Mouse (Mus musculus): ENCODE results near the gene Prph. TPM values are rescaled to one million over a fixed set of nuclear protein-coding genes. Genes with fewer than 3 reads are reported as not detected.

Gene Prph
- polyA plus RNA-seq, 1 experiment from 2014 or later = 0.82 TPM

DNA sequence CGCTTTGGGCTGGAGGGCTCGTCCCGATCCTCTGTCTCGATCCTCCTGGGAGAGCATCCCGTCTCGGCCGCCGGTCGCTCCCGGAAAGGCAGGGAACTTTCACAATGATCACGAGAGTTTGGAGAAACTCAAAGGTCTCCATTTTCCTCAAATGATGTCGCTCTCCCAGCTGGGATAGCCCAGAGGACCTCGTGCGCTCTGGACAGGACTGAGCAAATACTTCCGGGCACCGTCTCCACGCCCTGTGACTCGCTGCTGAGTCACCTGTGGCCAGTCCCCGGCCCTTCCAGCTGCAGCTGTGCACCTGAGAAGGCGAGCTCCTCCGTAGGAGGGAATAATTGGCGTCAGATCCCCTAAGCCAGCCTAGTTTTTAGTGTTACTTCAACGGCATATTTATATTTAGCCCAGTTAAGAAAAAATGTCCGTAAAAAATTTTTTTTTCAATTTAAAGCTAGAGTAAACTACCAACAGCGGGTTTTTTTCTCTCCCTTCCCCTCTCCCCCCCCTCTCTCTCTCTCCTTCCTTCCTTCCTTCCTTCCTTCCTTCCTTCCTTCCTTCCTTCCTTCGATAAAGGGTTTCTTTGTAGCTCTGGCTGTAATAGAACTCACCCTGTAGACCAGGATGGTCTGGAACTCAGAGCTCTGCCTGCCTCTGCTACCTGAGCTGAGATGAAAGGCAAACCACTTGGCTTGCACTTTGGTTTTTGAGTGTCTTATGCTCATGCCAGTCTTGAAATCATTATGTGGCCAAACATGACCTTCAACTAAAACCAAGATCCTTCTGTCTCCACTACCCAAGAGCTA, 24.2 kb upstream of the Prph start:
- H3K4me3 ChIP-seq (replicated peaks; ENCODE audit: low read depth, low read length) = peak overlapping the region; percentile 60
- no peak for TF ChIP-seq CTCF (IDR thresholded peaks at IDR 0.05; ENCODE audit: low read depth)
- peak; percentile 69 for DNase-seq (ENCODE audit: low spot score)
- peak overlapping the region; percentile 73 for H3K4me2 ChIP-seq (ENCODE audit: low read length)
- H3K9me3 ChIP-seq (replicated peaks; ENCODE audit: low read length) = no peaks in the 10 kb centered on the region
- H3K27me3 ChIP-seq (ENCODE audit: insufficient read depth, low read length) = no peaks in the 10 kb centered on the region
- 7% methylated on average over 26 of the region's 26 CpGs for WGBS
- H3K36me3 ChIP-seq (ENCODE audit: insufficient read depth, low read length) = peaks cover 12% of the 10 kb centered on the region; the same call in 1 of the 2 replicates
- peak overlapping the region; percentile 92 for H3K27ac ChIP-seq
- H3K9ac ChIP-seq (ENCODE audit: low read depth, low read length) = peak overlapping the region; percentile 70
- peak; percentile 72 for ATAC-seq (replicated peaks; ENCODE audit: low FRiP score, low read depth)
- H3K4me1 ChIP-seq (replicated peaks; ENCODE audit: insufficient read depth, low read length) = peaks cover 26% of the 10 kb centered on the region

DNA sequence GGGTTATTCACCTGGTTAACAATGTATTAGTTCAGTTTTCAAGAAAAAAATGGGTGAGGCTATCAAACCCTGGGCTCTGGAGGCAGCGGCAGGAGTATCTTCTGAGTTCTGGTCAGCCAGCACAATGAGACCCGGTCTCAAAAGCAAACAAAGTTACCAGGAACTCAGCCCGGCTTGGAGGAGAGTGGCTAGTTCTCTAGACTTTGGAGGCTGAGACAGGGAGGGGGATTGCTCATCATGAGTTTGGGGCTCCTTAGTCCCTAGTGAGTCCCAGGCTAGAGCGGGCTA, 23.6 kb upstream of the Prph start:
- Histone ChIP-seq H3K4me2 (ENCODE audit: low read length) (peak overlapping the region; percentile 73), H3K36me3 (ENCODE audit: insufficient read depth, low read length) (peaks cover 16% of the 10 kb centered on the region; the same call in 1 of the 2 replicates), H3K9ac (ENCODE audit: low read depth, low read length) (peak overlapping the region; percentile 70; the same call in 1 of the 2 replicates), H3K9me3 (replicated peaks; ENCODE audit: low read length) (no peaks in the 10 kb centered on the region), H3K4me3 (replicated peaks; ENCODE audit: low read depth, low read length) (peak overlapping the region; percentile 60), H3K4me1 (replicated peaks; ENCODE audit: insufficient read depth, low read length) (peaks cover 26% of the 10 kb centered on the region), H3K27me3 (ENCODE audit: insufficient read depth, low read length) (no peaks in the 10 kb centered on the region), H3K27ac (0 out of 2 replicates have a peak overlapping the region, but pooled peaks have one; percentile 92)
- 64% methylated on average over 4 of the region's 4 CpGs for WGBS
- no peak for TF ChIP-seq CTCF (IDR thresholded peaks at IDR 0.05; ENCODE audit: low read depth)
- ATAC-seq (replicated peaks; ENCODE audit: low FRiP score, low read depth) (no peak), DNase-seq (ENCODE audit: low spot score) (no peak)

DNA sequence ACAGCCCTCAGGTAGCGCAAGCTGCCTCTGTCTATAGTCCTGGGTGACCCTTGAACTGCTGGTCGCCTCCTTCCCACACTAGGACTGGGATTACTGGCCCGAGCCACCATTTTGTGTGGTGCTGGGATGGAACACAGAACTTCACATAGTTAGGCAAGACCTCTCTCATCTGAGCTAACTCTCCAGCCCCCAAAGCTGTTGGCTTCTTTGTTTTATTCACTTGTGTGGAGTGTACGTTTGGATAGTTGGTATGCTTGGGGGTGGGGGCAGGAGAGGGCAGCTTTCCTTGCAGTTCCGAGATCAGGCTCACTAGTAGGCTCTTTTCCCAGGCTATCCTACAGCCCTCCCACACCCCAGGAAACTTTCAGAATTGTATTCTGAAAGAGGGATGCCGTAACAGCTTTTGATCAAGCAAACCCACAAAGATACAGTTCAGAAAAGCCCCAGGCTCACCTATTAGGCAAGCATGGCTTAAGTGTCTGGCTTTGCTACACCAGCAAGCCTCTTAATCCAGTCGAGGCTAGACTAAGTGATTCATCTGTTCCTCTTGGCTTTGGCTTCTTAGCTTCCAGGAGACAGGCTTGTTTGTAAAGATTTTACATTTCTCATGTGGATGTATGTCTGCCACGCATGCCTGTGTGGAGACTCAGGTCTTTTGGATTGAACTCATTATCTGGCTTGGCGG, 22.8 kb upstream of the Prph start:
- ATAC-seq (replicated peaks; ENCODE audit: low FRiP score, low read depth) (no peak), DNase-seq (ENCODE audit: low spot score) (no peak)
- H3K4me2 ChIP-seq (ENCODE audit: low read length) = peak overlapping the region; percentile 73
- peaks cover 26% of the 10 kb centered on the region for H3K4me1 ChIP-seq (replicated peaks; ENCODE audit: insufficient read depth, low read length)
- peak overlapping the region; percentile 76 for H3K27ac ChIP-seq
- peak overlapping the region; percentile 51 for H3K9ac ChIP-seq (ENCODE audit: low read depth, low read length)
- no peak for TF ChIP-seq CTCF (IDR thresholded peaks at IDR 0.05; ENCODE audit: low read depth)
- no peaks in the 10 kb centered on the region for H3K9me3 ChIP-seq (replicated peaks; ENCODE audit: low read length)
- H3K27me3 ChIP-seq (ENCODE audit: insufficient read depth, low read length) = no peaks in the 10 kb centered on the region
- peaks cover 21% of the 10 kb centered on the region; the same call in 1 of the 2 replicates for H3K36me3 ChIP-seq (ENCODE audit: insufficient read depth, low read length)
- 59% methylated on average over 9 of the region's 9 CpGs for WGBS
- H3K4me3 ChIP-seq (replicated peaks; ENCODE audit: low read depth, low read length) = peak overlapping the region; percentile 24

DNA sequence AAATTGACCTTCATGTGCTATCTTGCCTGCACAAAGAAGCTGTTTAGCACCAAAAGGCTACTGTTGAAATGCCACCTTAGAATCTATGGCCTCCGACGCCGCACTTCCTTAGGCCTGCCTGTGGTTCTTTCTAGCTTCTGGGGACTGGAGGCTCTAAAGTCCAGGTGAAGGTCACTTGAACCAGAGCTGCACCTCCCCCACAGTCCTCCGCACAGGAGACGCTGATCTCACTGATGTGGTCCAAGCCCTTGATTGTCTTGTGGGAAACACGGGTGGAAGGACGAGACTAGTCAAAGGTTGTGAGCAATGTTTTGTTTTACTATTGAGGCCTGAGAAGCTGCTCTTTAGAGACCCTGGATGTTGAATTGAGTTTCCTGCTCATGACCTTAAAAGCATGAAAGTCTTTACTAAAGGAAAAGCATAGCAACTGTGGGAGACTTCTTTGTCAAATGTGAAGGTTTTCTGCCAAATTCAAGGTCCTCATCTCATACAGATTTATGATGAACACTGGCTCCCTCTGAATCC, 22.2 kb upstream of the Prph start:
- WGBS = 22% methylated on average over 7 of the region's 7 CpGs
- Histone ChIP-seq H3K27ac (peak overlapping the region; percentile 76), H3K9me3 (replicated peaks; ENCODE audit: low read length) (no peaks in the 10 kb centered on the region), H3K4me3 (replicated peaks; ENCODE audit: low read depth, low read length) (peak overlapping the region; percentile 24), H3K9ac (ENCODE audit: low read depth, low read length) (peak overlapping the region; percentile 51), H3K4me1 (replicated peaks; ENCODE audit: insufficient read depth, low read length) (peaks cover 26% of the 10 kb centered on the region), H3K36me3 (ENCODE audit: insufficient read depth, low read length) (peaks cover 21% of the 10 kb centered on the region; the same call in 1 of the 2 replicates), H3K27me3 (ENCODE audit: insufficient read depth, low read length) (no peaks in the 10 kb centered on the region), H3K4me2 (ENCODE audit: low read length) (peak overlapping the region; percentile 73)
- no peak for ATAC-seq (replicated peaks; ENCODE audit: low FRiP score, low read depth)
- no peak for TF ChIP-seq CTCF (IDR thresholded peaks at IDR 0.05; ENCODE audit: low read depth)
- no peak for DNase-seq (ENCODE audit: low spot score)

DNA sequence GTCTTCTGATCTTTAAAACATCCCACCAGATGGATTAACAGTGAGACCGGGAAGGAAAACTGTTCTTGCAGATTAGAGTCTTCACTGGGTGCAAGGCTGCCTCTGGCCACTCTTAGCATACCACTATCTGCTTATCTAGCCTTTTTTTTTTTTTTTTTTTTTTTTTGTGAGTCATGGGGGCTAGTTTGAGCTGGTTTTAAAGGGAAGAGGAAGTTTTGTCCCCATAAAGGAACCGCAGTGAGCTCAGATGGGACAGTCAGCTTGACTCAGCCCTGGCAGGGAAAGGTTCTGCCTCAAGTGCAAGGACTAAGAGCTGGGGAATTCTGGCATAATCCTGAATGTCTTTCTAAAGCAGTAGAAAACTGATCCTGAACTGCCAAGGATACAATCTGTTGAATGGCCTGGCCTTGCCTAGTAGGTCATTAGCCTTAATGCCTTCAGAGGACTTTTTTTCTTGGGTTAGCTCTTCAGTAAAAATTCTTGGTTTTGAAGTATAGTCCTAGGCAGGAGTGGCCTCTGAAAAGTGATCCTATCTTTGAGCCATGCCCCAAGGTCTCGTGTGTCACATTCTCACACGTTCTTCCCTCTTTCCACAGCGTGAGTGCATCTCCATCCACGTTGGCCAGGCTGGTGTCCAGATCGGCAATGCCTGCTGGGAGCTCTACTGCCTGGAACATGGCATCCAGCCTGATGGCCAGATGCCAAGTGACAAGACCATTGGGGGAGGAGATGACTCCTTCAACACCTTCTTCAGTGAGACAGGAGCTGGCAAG, 21.3 kb upstream of the Prph start:
- Histone ChIP-seq H3K36me3 (ENCODE audit: insufficient read depth, low read length) (peaks cover 25% of the 10 kb centered on the region; the same call in 1 of the 2 replicates), H3K9me3 (replicated peaks; ENCODE audit: low read length) (no peaks in the 10 kb centered on the region), H3K4me3 (replicated peaks; ENCODE audit: low read depth, low read length) (no peak overlapping the region), H3K27me3 (ENCODE audit: insufficient read depth, low read length) (no peaks in the 10 kb centered on the region), H3K4me1 (replicated peaks; ENCODE audit: insufficient read depth, low read length) (peaks cover 26% of the 10 kb centered on the region), H3K27ac (peak overlapping the region; percentile 76), H3K4me2 (ENCODE audit: low read length) (peak overlapping the region; percentile 73; the same call in 1 of the 2 replicates), H3K9ac (ENCODE audit: low read depth, low read length) (no peak overlapping the region)
- TF ChIP-seq CTCF (IDR thresholded peaks at IDR 0.05; ENCODE audit: low read depth) = no peak
- ATAC-seq (replicated peaks; ENCODE audit: low FRiP score, low read depth) (no peak), DNase-seq (ENCODE audit: low spot score) (no peak)
- 65% methylated on average over 7 of the region's 7 CpGs for WGBS

DNA sequence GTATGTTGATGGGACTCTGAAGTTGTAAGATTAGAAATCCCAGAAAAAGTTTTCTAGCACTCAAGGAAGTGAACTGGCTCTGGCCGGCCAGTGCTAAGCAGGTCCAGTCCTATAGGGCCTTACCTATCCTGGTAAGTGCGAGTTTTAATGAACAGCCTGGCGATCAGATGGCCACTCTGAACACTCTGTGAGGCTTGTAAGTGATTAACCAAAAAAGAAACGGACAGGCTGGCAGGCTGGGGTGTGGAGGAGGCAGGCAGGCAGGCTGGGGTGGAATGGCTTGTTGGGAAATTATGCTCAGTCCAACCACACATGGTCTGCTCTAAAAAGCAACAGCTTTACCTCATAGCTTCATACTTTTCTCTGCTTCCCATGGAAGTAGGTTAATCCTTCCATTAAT, 19.5 kb upstream of the Prph start:
- Histone ChIP-seq H3K9me3 (replicated peaks; ENCODE audit: low read length) (no peaks in the 10 kb centered on the region), H3K4me3 (replicated peaks; ENCODE audit: low read depth, low read length) (no peak overlapping the region), H3K9ac (ENCODE audit: low read depth, low read length) (0 out of 2 replicates have a peak overlapping the region, but pooled peaks have one; percentile 3), H3K27me3 (ENCODE audit: insufficient read depth, low read length) (no peaks in the 10 kb centered on the region), H3K4me2 (ENCODE audit: low read length) (no peak overlapping the region), H3K4me1 (replicated peaks; ENCODE audit: insufficient read depth, low read length) (peaks cover 21% of the 10 kb centered on the region), H3K36me3 (ENCODE audit: insufficient read depth, low read length) (peaks cover 25% of the 10 kb centered on the region; the same call in 1 of the 2 replicates), H3K27ac (no peak overlapping the region)
- no peak for TF ChIP-seq CTCF (IDR thresholded peaks at IDR 0.05; ENCODE audit: low read depth)
- ATAC-seq (replicated peaks; ENCODE audit: low FRiP score, low read depth) (no peak; the same call in 1 of the 2 replicates), DNase-seq (ENCODE audit: low spot score) (no peak)
- WGBS = 60% methylated on average over 4 of the region's 4 CpGs

All from kidney, postnatal 0 days (tissue).